Mouse (Mus musculus) intestine, embryonic 14.5 days (tissue): Measurements from ENCODE around the gene Gtf3c5. TPM values are rescaled to one million over a fixed set of nuclear protein-coding genes. Genes with fewer than 3 reads are reported as not detected.

ENCODE experiments used
- ATAC-seq: fragments of 200-750 bp; cut with Nextera tagmentation; replicated peaks from 2 replicates; pipeline ENCODE4 v1.8.0; 2017; ENCODE audit warnings: low read depth, moderate number of reproducible peaks, moderate TSS enrichment, moderate library complexity; ENCODE audit not compliant: low FRiP score, low TSS enrichment
- DNase-seq: peaks from one replicate; pipeline ENCODE4 v3.0.0-alpha.2; 2018; ENCODE audit warnings: low spot score
- H3K27ac ChIP-seq: fragments of 300-500 bp; sonication (generic); 2 replicates; pipeline ENCODE4 v1.5.1; 2014; ENCODE audit warnings: low read depth, mild to moderate bottlenecking, control low read depth
- H3K27me3 ChIP-seq: fragments of 300-500 bp; sonication (generic); replicated peaks from 2 replicates; pipeline ENCODE4 v1.6.1; 2014; ENCODE audit warnings: low read length, control low read depth; ENCODE audit not compliant: control insufficient read depth, insufficient read depth
- H3K36me3 ChIP-seq: fragments of 300-500 bp; sonication (generic); 2 replicates; pipeline ENCODE4 v1.6.1; 2014; ENCODE audit warnings: low read length, control low read depth; ENCODE audit not compliant: control insufficient read depth, insufficient read depth
- H3K4me1 ChIP-seq: fragments of 300-500 bp; sonication (generic); replicated peaks from 2 replicates; pipeline ENCODE4 v1.6.1; 2014; ENCODE audit warnings: low read length, control low read depth, mixed read lengths; ENCODE audit not compliant: control insufficient read depth, insufficient read depth
- H3K4me2 ChIP-seq: fragments of 300-500 bp; sonication (generic); 2 replicates; pipeline ENCODE4 v1.6.1; 2014; ENCODE audit warnings: low read length
- H3K4me3 ChIP-seq: fragments of 300-500 bp; sonication (generic); 2 replicates; pipeline ENCODE4 v1.5.1; 2014; ENCODE audit warnings: low read depth, low read length, control low read depth, mixed read lengths
- H3K9ac ChIP-seq: fragments of 300-500 bp; sonication (generic); 2 replicates; pipeline ENCODE4 v1.6.1; 2014; ENCODE audit warnings: mild to moderate bottlenecking, low read length
- H3K9me3 ChIP-seq: fragments of 300-500 bp; sonication (generic); 2 replicates; pipeline ENCODE4 v1.6.1; 2016; ENCODE audit warnings: low read length, control low read depth; ENCODE audit not compliant: control insufficient read depth
- WGBS: fragments of 180-500 bp; shearing (Covaris S2); extraction: QIAGEN DNeasy Blood & Tissue Kit; methylation state at CpG from one replicate; pipeline ENCODE4 v1.1.7; 2014; 5-methylcytosine and 5-hydroxymethylcytosine counted together
- polyA plus RNA-seq: library from polyadenylated mRNA; unstranded; fragments of >200 nt; fragmentation: Nextera tagmentation; extraction: Ambion mirVana; gene quantifications from 2 replicates; pipeline ENCODE4 v1.2.1, GENCODE M21; 2014

Gene Gtf3c5
- polyA plus RNA-seq, 1 experiment from 2014 or later = 30.5 TPM

GRCm38 (mm10) chr2:28621111-28621510, 37.6 kb upstream of the Gtf3c5 start:
- no peak overlapping the region for H3K4me3 ChIP-seq
- DNase-seq = no peak
- 24% methylated on average over 2 of the region's 2 CpGs for WGBS

GRCm38 (mm10) chr2:28620522-28620921, 37.0 kb upstream of the Gtf3c5 start:
- no peak overlapping the region for H3K4me2 ChIP-seq
- WGBS = 72% methylated on average over 10 of the region's 10 CpGs
- DNase-seq (no peak), ATAC-seq (no peak)
- H3K36me3 ChIP-seq = no peaks in the 10 kb centered on the region
- no peak overlapping the region for H3K4me3 ChIP-seq
- no peak overlapping the region for H3K27ac ChIP-seq
- H3K4me1 ChIP-seq = 0 out of 2 replicates have a peak, but pooled peaks cover 3% of the 10 kb centered on the region
- H3K9me3 ChIP-seq = no peaks in the 10 kb centered on the region
- no peak overlapping the region for H3K9ac ChIP-seq
- peaks cover 17% of the 10 kb centered on the region for H3K27me3 ChIP-seq

More at GRCm38 (mm10) chr2:28621111-28621510, 37.6 kb upstream of the Gtf3c5 start:
- Histone ChIP-seq H3K4me1 (0 out of 2 replicates have a peak, but pooled peaks cover 3% of the 10 kb centered on the region), H3K27me3 (peaks cover 17% of the 10 kb centered on the region), H3K36me3 (no peaks in the 10 kb centered on the region), H3K4me2 (no peak overlapping the region), H3K9ac (no peak overlapping the region), H3K27ac (no peak overlapping the region), H3K9me3 (no peaks in the 10 kb centered on the region)
- ATAC-seq = no peak

GRCm38 (mm10) chr2:28619369-28619768, 35.8 kb upstream of the Gtf3c5 start:
- WGBS = 83% methylated on average over 6 of the region's 6 CpGs
- Histone ChIP-seq H3K4me2 (no peak overlapping the region), H3K9ac (no peak overlapping the region), H3K27me3 (peaks cover 17% of the 10 kb centered on the region), H3K27ac (no peak overlapping the region), H3K9me3 (no peaks in the 10 kb centered on the region), H3K4me1 (0 out of 2 replicates have a peak, but pooled peaks cover 3% of the 10 kb centered on the region), H3K4me3 (no peak overlapping the region), H3K36me3 (no peaks in the 10 kb centered on the region)
- no peak for ATAC-seq
- no peak for DNase-seq

- 81% methylated on average over 6 of the region's 6 CpGs for WGBS
- Histone ChIP-seq H3K4me3 (no peak overlapping the region), H3K4me1 (0 out of 2 replicates have a peak, but pooled peaks cover 3% of the 10 kb centered on the region), H3K9ac (no peak overlapping the region), H3K36me3 (no peaks in the 10 kb centered on the region), H3K27ac (no peak overlapping the region), H3K9me3 (no peaks in the 10 kb centered on the region), H3K27me3 (peaks cover 17% of the 10 kb centered on the region), H3K4me2 (no peak overlapping the region)
- no peak for DNase-seq
- ATAC-seq = no peak
Measured at GRCm38 (mm10) chr2:28618777-28619336, 35.3 kb upstream of the Gtf3c5 start.

- ATAC-seq (peak; percentile 47; the same call in 1 of the 2 replicates), DNase-seq (no peak)
- no peak overlapping the region for H3K27ac ChIP-seq
- H3K9me3 ChIP-seq = no peaks in the 10 kb centered on the region
- H3K9ac ChIP-seq = no peak overlapping the region
- H3K4me3 ChIP-seq = no peak overlapping the region
- H3K4me1 ChIP-seq = 0 out of 2 replicates have a peak, but pooled peaks cover 3% of the 10 kb centered on the region
- 73% methylated on average over 8 of the region's 8 CpGs for WGBS
- peaks cover 17% of the 10 kb centered on the region for H3K27me3 ChIP-seq
- no peak overlapping the region for H3K4me2 ChIP-seq
- no peaks in the 10 kb centered on the region for H3K36me3 ChIP-seq
Measured at GRCm38 (mm10) chr2:28617498-28618486, 34.2 kb upstream of the Gtf3c5 start.

DNA sequence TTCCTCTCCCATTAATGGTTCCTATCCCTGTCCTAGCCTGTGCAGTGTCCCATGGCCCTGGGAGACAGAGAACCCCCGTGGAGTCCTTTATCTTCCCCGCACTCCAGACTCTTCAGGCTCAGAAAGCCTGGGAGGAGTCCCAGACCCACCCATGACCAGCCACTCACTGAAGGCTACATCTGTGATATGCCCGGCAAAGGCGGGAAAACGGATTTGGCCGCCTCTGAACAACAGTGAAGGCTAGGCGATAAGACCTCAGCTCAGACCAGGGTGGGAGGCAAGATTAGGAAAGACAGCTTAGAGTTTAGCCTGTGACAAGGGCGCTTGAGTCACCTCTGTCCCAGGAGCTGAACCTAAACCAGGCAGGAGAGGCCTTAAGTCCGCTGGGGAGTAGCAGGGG, 33.3 kb upstream of the Gtf3c5 start:
- Histone ChIP-seq H3K27ac (no peak overlapping the region), H3K27me3 (peaks cover 13% of the 10 kb centered on the region), H3K36me3 (no peaks in the 10 kb centered on the region), H3K9ac (no peak overlapping the region), H3K9me3 (no peaks in the 10 kb centered on the region), H3K4me3 (no peak overlapping the region), H3K4me2 (no peak overlapping the region), H3K4me1 (0 out of 2 replicates have a peak, but pooled peaks cover 3% of the 10 kb centered on the region)
- ATAC-seq (no peak), DNase-seq (no peak)
- WGBS = 79% methylated on average over 9 of the region's 9 CpGs

DNA sequence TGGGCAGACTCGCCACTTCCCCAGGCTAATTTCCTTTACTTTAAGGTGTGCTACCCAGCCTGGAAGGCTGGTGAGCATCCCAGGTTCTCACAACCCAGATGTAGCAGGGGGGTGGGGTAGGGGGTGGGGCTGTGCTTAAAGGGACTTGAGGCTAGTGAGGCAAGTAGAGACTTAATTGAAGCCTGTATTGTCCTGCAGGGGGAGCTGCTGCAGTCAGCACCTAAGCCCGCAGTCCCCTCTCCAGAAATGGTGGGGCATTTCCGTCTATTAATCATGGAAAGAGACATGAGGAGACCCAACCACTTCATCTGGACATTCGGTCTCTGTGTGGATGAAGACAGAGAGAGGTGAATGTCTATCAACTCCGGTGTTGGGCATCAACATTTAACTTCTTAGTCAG, 32.8 kb upstream of the Gtf3c5 start:
- no peak overlapping the region for H3K4me2 ChIP-seq
- ATAC-seq = no peak
- H3K4me1 ChIP-seq = no peaks in the 10 kb centered on the region
- H3K4me3 ChIP-seq = no peak overlapping the region
- H3K27me3 ChIP-seq = peaks cover 9% of the 10 kb centered on the region
- no peaks in the 10 kb centered on the region for H3K36me3 ChIP-seq
- no peak for DNase-seq
- H3K9ac ChIP-seq = no peak overlapping the region
- WGBS = 36% methylated on average over 5 of the region's 5 CpGs
- H3K27ac ChIP-seq = no peak overlapping the region
- no peaks in the 10 kb centered on the region for H3K9me3 ChIP-seq

DNA sequence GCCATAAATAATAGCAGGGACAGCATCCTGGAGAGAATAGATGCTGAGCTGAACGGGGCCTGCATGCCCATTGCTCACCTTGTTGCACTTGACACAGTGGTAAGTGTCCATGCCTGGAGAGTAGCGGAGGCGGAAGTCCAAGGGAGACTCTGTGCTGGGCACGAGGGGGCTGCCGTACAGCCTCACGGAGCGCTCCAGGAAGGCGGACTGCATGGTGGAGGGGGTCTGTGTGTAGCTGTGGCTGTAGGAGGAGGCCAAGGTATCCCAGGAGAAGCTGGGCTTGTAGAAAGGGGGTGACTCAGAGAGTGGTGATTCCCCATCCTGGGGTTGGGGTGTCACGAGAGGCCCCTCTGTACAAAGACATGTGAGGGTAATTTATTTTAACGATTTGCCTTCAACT, 30.0 kb upstream of the Gtf3c5 start:
- no peak for DNase-seq
- Histone ChIP-seq H3K4me1 (no peaks in the 10 kb centered on the region), H3K9ac (no peak overlapping the region), H3K27ac (no peak overlapping the region), H3K4me3 (no peak overlapping the region), H3K27me3 (no peaks in the 10 kb centered on the region), H3K36me3 (no peaks in the 10 kb centered on the region), H3K4me2 (no peak overlapping the region), H3K9me3 (no peaks in the 10 kb centered on the region)
- 82% methylated on average over 10 of the region's 10 CpGs for WGBS
- no peak for ATAC-seq
